Mouse (Mus musculus) brown adipose tissue, adult 24 weeks (tissue): Measurements from ENCODE around the gene Ggt6. TPM values are rescaled to one million over a fixed set of nuclear protein-coding genes. Genes with fewer than 3 reads are reported as not detected.
A peak's percentile ranks its signal among the peaks of the same experiment; 100 is the strongest.

Source experiments
- H3K27ac ChIP-seq: fragments of 200-500 bp; replicated peaks from 2 replicates; pipeline ENCODE4 v1.5.1; 2012; ENCODE audit warnings: low read depth, mild to moderate bottlenecking, low read length
- H3K4me1 ChIP-seq: fragments of 200-500 bp; 2 replicates; pipeline ENCODE4 v1.6.1; 2012; ENCODE audit warnings: low read length, mixed read lengths; ENCODE audit not compliant: control insufficient read depth, insufficient read depth, insufficient read length
- H3K4me3 ChIP-seq: fragments of 200-500 bp; 2 replicates; pipeline ENCODE4 v1.5.1; 2012; ENCODE audit warnings: low read depth, mild to moderate bottlenecking, low read length, moderate library complexity; ENCODE audit not compliant: insufficient read depth
- polyA plus RNA-seq: library from polyadenylated mRNA; stranded (reverse); fragments of >200 nt; gene quantifications from 2 replicates; pipeline ENCODE4 v1.2.4, GENCODE M21; 2012; ENCODE audit not compliant: missing spikeins, insufficient read depth, insufficient read length

The Ggt6 gene
- polyA plus RNA-seq, 1 experiment: 0.99 TPM

DNA sequence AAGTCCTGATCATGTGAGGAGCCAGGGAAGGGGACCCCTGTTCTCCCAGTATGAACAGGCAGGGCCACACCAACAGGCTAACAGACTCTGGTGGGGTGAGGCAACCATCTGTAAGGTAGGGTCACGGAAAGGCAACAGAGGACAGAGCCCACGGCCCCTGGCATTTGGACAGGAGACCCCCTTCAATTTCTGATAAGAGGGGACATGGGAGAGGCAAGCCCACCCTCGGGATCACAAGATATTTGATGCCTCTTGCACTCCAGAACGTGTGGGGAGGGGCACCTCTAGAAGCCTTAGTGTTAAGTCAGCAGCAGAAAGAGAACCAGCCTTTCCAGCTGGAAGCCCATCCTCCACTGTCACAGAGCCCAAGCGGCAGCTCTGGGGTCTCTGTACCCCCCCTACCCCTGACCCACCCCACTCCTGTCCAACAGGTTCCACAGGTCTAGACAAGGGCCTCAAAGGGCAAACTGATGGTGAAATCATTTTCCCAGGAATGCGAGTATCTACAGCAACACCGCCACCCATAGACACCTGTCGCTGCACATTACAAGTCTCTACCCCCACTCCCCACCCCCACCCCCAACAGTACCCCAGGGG lies 29.1 kb upstream of the Ggt6 start:
- H3K4me3 ChIP-seq: no peak overlapping the region
- peak overlapping the region; percentile 46 for H3K27ac ChIP-seq
- H3K4me1 ChIP-seq: peaks cover 17% of the 10 kb centered on the region

GRCm38 (mm10) chr11:72407081-72407480 lies 28.2 kb upstream of the Ggt6 start:
- no peak overlapping the region for H3K4me3 ChIP-seq
- H3K27ac ChIP-seq: no peak overlapping the region
- H3K4me1 ChIP-seq: peaks cover 16% of the 10 kb centered on the region

DNA sequence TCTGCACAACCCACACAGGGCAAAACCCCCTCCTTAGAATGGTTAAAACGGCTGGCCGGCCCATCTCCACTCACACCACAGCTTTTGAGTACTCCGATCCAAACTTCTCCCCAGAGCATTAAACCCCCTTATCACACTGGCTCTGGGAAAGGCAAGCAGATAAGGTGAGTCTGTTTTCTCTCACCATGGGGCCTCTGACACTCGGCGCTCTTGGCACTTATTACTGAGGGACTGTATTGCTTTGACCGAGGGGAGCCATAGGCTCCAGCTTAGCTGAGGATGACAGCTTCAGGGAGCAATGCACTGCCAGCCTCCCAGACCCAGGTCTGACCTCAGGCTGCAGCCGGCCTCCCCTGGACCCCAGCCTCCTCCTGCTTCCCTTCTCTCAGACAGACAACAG lies 27.8 kb upstream of the Ggt6 start:
- Histone ChIP-seq H3K4me3 (no peak overlapping the region), H3K27ac (no peak overlapping the region), H3K4me1 (peaks cover 14% of the 10 kb centered on the region)

GRCm38 (mm10) chr11:72408451-72409170 lies 26.7 kb upstream of the Ggt6 start:
- Histone ChIP-seq H3K4me3 (no peak overlapping the region), H3K27ac (no peak overlapping the region; the same call in 1 of the 2 replicates), H3K4me1 (peaks cover 17% of the 10 kb centered on the region)

- H3K27ac ChIP-seq: no peak overlapping the region
These were observed 25.5 kb upstream of the Ggt6 start for GRCm38 (mm10) chr11:72409649-72410385.

DNA sequence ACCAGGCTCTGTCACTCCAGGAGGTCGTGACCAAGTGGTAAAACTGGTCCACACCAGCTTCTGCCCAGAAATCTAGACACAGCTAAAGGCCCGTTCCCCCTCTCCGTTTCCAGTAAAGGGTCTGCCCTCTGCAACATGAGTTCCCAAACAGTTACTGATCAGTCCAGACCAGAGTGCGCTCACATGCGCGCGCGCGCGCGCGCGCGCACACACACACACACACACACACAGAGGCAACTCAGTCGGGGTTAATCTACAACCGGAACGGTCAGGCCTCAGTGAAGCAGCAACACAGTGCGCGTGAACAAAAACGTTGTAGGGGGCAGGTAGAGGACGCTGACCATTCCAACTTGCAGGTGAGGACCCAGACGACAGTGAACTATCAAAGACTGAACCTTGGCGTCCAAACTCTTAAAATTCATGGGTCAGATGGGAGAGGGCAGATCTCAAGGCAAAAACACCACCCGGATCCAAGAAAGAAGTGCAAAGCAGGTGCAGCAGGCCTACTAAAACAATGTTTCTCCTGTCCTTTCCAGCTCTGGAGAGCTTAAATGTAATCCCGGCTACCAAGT lies 24.7 kb upstream of the Ggt6 start:
- peaks cover 14% of the 10 kb centered on the region for H3K4me1 ChIP-seq
- 0 out of 2 replicates have a peak overlapping the region, but pooled peaks have one; percentile 28 for H3K27ac ChIP-seq

More at GRCm38 (mm10) chr11:72409649-72410385, 25.5 kb upstream of the Ggt6 start:
- Histone ChIP-seq H3K4me3 (peak overlapping the region; percentile 43), H3K4me1 (peaks cover 17% of the 10 kb centered on the region)

GRCm38 (mm10) chr11:72411093-72411921 lies 24.0 kb upstream of the Ggt6 start, which contains the start of gene Smtnl2:
Smtnl2 (minus strand) TSS chr11:72411713.
- Histone ChIP-seq H3K27ac (0 out of 2 replicates have a peak within 1 kb of the TSS, but pooled peaks have one; percentile 28), H3K4me3 (peak within 1 kb of the TSS; percentile 82), H3K4me1 (peaks cover 14% of the 10 kb centered on the region)

More for the DNA sequence above, 24.7 kb upstream of the Ggt6 start:
- peak overlapping the region; percentile 82 for H3K4me3 ChIP-seq

DNA sequence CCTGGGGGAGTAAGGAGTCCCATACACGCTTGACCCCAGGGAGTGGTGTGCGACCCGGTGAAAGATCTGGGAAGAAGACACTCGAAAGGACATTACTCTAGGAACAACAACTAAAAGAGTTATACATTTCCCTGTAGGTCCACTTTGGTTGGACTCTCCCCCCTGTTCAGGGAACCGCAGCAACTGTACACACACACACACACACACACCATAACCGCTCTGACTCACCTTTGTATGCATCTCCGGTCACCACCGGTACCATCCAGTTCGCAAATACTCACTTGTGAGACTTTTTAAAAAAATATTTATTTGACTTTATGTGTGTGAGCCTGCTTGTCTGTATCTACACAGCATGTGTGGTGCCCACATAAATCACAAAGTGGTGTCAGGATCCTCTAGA lies 23.4 kb upstream of the Ggt6 start:
- Histone ChIP-seq H3K4me1 (peaks cover 14% of the 10 kb centered on the region), H3K4me3 (peak overlapping the region; percentile 10; the same call in 1 of the 2 replicates), H3K27ac (no peak overlapping the region)

DNA sequence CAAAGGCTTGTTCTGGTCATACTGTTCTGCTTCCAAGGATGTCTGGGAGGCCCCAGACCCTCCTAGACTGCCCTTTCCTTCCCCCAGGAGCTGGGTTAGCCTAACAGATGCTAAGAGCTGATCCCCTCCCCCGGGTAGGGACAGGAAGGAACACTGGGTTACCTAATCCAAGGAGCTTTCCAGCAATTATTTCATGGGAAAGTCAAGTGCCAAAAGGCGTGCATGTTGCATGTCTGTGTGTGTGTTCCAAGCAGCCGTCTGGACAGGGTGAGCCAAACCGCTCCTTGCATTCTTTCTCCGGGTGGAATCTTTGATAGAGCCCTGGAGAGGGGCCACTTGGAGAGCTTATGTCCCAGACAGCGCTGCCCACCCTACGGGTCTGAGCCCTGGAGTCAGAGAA lies 22.3 kb upstream of the Ggt6 start:
- Histone ChIP-seq H3K4me1 (peaks cover 14% of the 10 kb centered on the region), H3K27ac (0 out of 2 replicates have a peak overlapping the region, but pooled peaks have one; percentile 10), H3K4me3 (no peak overlapping the region)

DNA sequence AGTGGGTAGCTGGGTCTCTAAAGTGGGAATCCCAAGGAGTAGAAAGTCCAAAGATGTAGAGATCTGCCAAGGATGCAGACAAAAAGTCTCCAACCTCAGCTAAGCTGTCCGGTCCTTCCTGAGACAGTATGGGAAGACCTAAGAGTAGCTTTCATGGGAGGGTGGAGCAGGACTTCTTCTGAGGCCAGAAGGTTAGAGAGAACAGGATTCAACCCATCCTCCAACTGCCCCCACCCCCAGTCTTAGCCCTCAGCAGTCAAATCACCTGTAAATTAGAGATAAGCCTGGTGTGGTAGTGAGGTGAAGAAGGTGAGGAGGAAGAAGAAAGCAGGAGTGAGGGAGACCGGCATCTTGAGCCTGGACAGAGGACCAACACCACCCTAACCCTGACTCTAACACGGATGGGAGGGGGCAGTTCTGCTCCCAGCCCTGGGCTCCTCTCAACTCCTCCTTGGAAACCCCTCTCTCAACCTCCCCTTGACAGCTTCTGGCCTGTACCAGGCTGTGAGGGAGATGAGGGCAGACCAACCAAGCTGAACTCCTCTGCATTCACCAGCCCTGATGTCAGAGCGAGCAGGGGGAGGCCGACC lies 21.6 kb upstream of the Ggt6 start:
- Histone ChIP-seq H3K27ac (0 out of 2 replicates have a peak overlapping the region, but pooled peaks have one; percentile 10), H3K4me1 (peaks cover 21% of the 10 kb centered on the region), H3K4me3 (no peak overlapping the region)

DNA sequence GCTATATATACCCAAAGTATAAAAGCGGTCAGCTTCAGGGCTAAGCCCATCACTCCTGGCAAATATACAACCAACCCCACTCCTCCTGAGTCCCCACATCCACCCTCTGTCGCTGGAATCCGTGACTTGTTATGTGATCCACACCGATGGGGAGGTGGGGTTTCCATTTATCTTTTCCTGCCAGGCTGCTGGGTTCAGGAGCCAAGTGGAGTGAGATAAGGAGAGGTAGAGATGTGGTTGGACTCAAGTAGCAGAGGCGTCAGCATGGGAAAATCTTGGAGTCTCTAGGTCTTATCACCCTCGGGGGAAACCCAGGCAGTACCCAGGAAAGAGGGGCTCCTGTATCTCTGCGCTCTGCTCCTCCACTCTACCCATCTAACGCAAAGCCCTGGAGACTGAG lies 20.2 kb upstream of the Ggt6 start:
- H3K27ac ChIP-seq: no peak overlapping the region
- peaks cover 15% of the 10 kb centered on the region for H3K4me1 ChIP-seq
- no peak overlapping the region for H3K4me3 ChIP-seq

DNA sequence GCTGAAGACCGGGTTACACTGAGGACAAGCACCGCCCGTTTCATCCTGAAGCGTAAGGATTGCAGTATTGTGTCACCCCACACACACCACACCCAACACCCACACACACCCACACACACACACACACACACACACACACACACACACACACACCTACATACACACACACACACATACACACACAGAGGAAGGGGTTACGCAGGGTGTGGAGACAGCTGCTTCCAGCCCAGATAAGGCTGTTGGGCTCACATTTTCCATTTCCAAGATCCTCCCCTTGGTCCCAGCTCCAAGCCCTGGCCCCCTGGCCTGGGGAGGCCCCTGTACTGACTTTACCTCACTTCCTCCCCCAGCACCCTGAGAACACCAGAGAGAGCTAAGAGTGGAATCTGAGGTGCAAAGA lies 18.7 kb upstream of the Ggt6 start:
- peaks cover 15% of the 10 kb centered on the region for H3K4me1 ChIP-seq
- H3K4me3 ChIP-seq: no peak overlapping the region
- no peak overlapping the region for H3K27ac ChIP-seq

GRCm38 (mm10) chr11:72417376-72417775 lies 17.9 kb upstream of the Ggt6 start:
- Histone ChIP-seq H3K27ac (peak overlapping the region; percentile 50; the same call in 1 of the 2 replicates), H3K4me3 (no peak overlapping the region), H3K4me1 (peaks cover 12% of the 10 kb centered on the region)

GRCm38 (mm10) chr11:72418227-72418626 lies 17.1 kb upstream of the Ggt6 start:
- Histone ChIP-seq H3K27ac (peak overlapping the region; percentile 50), H3K4me3 (no peak overlapping the region), H3K4me1 (peaks cover 11% of the 10 kb centered on the region)
